Mouse (Mus musculus) C2C12 (cell line): ENCODE data around the gene Ccdc62. TPM values are rescaled to one million over a fixed set of nuclear protein-coding genes. Genes with fewer than 3 reads are reported as not detected.
A peak's percentile ranks its signal among the peaks of the same experiment; 100 is the strongest.

Experiments used
- H3K27me3 ChIP-seq: one replicate; pipeline ENCODE4 v1.6.1; 2011; ENCODE audit not compliant: control insufficient read depth, insufficient read depth, insufficient read length
- H3K36me3 ChIP-seq: one replicate; pipeline ENCODE4 v1.6.1; 2011; ENCODE audit not compliant: control insufficient read depth, insufficient read depth
- H3K4me3 ChIP-seq: one replicate; pipeline ENCODE4 v1.5.1; 2011; ENCODE audit warnings: mild to moderate bottlenecking, control low read depth; ENCODE audit not compliant: poor library complexity, insufficient read depth, severe bottlenecking
- H3K79me2 ChIP-seq: one replicate; pipeline ENCODE4 v1.6.1; 2011; ENCODE audit not compliant: control insufficient read depth, insufficient read depth
- H3K79me3 ChIP-seq: one replicate; pipeline ENCODE4 v1.6.1; 2011; ENCODE audit warnings: low read depth, control low read depth
- H3ac ChIP-seq: one replicate; pipeline ENCODE3; 2011; ENCODE audit warnings: low read depth; ENCODE audit not compliant: control insufficient read depth, insufficient read length
- CEBPB ChIP-seq: IDR thresholded peaks from one replicate; pipeline ENCODE4 v1.6.1; 2011; ENCODE audit warnings: low read depth, mild to moderate bottlenecking, control low read depth, moderate library complexity
- CTCF ChIP-seq: IDR thresholded peaks from one replicate; pipeline ENCODE4 v1.5.1; 2011; ENCODE audit not compliant: control insufficient read depth, insufficient read depth, insufficient read length
- FOSL1 ChIP-seq: IDR thresholded peaks from one replicate; pipeline ENCODE4 v1.8.0; 2011; ENCODE audit warnings: mild to moderate bottlenecking, low read length; ENCODE audit not compliant: poor library complexity, insufficient read depth, severe bottlenecking
- MAX ChIP-seq: IDR thresholded peaks from one replicate; pipeline ENCODE4 v1.6.1; 2011; ENCODE audit warnings: mild to moderate bottlenecking, control low read depth
- MYOD1 ChIP-seq: IDR thresholded peaks from one replicate; pipeline ENCODE4 v1.6.1; 2011; ENCODE audit warnings: low read depth; ENCODE audit not compliant: control insufficient read depth, insufficient read length
- MYOG ChIP-seq: IDR thresholded peaks from one replicate; pipeline ENCODE4 v1.6.1; 2011; ENCODE audit not compliant: control insufficient read depth, insufficient read length; ENCODE audit errors: extremely low read depth
- USF1 ChIP-seq: IDR thresholded peaks from one replicate; pipeline ENCODE4 v1.6.1; 2011; ENCODE audit warnings: low read depth, mild to moderate bottlenecking, control low read depth, moderate library complexity
- polyA plus RNA-seq: library from polyadenylated mRNA; unstranded; fragments of >200 nt; fragmentation: generic; extraction: Trizol; gene quantifications from one replicate; pipeline ENCODE4 v1.2.1, GENCODE M21; 2012; ENCODE audit warnings: missing spikeins

Ccdc62 gene
- polyA plus RNA-seq, 1 experiment, result 2.5 TPM

DNA sequence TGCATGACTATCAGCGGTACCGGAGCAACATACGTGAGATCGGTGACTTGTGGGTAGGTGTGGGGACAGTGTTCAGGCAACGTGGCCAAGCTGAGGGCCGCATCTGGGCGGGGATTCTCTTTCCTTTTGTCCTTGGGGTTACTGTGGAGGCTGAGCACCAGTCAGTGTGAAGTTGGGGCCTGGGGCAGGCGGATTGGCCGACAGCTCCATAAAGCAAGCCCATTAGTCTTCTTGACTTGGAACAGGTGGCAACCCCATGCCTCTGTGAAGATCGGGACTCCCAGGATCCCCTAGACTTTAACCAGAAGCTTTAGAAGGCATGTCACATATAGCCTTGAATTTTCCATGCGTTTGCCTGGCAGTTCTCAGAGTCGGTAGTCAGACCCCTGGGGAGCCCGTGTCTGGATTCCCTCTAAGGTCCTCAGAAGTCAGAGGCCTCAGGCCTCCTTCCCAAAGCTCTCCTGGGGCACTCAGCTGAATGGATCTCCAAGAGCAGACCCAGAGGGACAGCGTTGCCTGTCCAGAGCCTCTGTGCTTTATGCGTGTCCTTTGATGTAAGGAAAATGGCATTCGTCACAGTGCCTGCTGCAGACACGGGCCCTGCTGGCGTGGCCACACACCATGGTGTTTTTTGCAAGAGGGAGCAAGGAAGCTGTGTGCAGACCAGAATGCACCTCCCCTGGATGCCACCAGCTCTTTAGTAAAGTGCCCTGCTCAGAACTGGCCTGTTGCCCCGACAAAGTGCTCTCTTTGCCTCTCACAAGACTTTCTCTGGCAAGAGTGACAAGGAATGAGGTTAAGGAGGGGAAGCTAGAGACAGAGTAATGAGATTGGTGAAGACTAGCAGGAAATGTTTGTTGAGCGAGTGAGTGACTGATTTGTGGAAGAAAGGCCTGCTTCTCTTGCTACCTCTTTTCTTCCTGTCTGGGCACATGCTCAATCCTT lies 59.7 kb downstream of the Ccdc62 start:
- no peak overlapping the region for H3ac ChIP-seq
- no peaks in the 10 kb centered on the region for H3K36me3 ChIP-seq
- no peaks in the 10 kb centered on the region for H3K27me3 ChIP-seq
- no peak for TF ChIP-seq FOSL1
- no peak for TF ChIP-seq MAX
- TF ChIP-seq MYOD1, result no peak
- TF ChIP-seq MYOG, result no peak
- TF ChIP-seq USF1, result no peak
- TF ChIP-seq CEBPB, result no peak
- TF ChIP-seq CTCF, result no peak
- no peak overlapping the region for H3K4me3 ChIP-seq
- peaks cover 33% of the 10 kb centered on the region for H3K79me2 ChIP-seq
- H3K79me3 ChIP-seq, result peaks cover 4% of the 10 kb centered on the region

DNA sequence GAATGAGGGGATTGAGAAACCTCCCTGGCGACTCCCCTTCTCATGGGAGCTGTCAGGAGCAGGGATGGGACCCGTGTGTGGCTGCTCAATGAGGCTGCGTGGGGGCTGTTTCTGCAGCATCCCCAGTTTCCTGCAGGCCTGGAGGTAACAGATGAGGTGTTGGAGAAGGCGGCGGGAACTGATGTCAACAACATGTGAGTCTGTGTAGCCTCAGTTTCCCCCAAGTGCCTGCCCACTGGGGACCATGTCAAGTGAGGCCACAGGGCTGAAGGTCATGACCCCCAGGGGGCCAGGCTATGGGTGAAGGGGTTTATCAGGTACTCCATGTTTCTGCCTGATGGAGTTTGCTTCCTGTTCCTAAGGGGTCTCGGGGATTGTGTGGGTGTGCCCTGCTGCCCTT lies 60.8 kb downstream of the Ccdc62 start:
- Histone ChIP-seq H3K27me3 (no peaks in the 10 kb centered on the region), H3K4me3 (no peak overlapping the region), H3ac (no peak overlapping the region), H3K79me2 (peaks cover 23% of the 10 kb centered on the region), H3K36me3 (no peaks in the 10 kb centered on the region), H3K79me3 (peaks cover 4% of the 10 kb centered on the region)
- TF ChIP-seq USF1 (no peak), FOSL1 (no peak), CTCF (no peak), CEBPB (no peak), MYOG (no peak), MYOD1 (no peak), MAX (no peak)

DNA sequence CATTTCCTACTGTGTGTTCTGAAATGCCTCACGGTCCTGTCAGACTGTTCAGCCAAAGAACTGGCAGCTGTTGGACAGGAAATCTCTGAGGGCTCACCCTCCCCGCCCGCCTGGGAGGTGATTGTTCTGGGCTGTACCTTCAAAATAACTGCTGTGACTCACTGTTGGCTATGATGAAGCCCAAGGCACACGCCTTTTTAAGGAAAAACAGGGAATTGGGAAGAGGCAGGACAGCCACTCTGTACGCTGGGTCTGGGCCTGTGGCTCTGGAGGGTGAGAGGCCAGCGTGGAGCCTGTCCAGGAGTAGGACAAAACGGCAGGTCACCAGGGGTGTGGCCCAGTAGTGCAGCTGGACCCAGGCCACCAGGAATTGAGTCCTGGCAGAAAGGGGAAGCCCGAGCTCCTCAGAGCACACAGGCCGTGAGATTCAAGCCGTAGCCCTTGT lies 61.7 kb downstream of the Ccdc62 start:
- peaks cover 14% of the 10 kb centered on the region for H3K79me2 ChIP-seq
- H3K27me3 ChIP-seq, result no peaks in the 10 kb centered on the region
- H3K4me3 ChIP-seq, result no peak overlapping the region
- H3K36me3 ChIP-seq, result no peaks in the 10 kb centered on the region
- peaks cover 1% of the 10 kb centered on the region for H3K79me3 ChIP-seq
- peak overlapping the region; percentile 39 for H3ac ChIP-seq
- peak; percentile 74 for TF ChIP-seq MYOD1
- TF ChIP-seq USF1, result no peak

DNA sequence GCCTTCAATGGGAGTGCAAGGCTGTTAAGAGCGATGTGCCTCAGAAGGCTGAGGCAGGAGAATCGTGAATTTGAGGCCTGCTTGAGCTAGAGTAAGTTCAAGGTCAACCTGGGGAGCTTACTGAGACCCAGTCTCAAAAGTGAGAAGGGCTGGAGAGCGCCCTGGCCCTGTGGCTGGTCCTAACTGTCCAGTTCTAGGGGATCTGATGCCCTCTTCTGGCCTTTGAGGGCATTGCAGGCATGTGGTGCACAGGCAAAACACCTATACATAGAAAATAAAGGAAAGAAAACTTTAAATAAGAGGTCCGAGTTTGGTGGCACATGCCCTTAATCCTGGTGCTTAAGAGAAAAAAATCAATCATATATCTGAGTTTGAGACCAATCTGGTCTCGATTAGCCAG lies 62.3 kb downstream of the Ccdc62 start:
- H3K79me2 ChIP-seq, result peaks cover 10% of the 10 kb centered on the region
- no peak for TF ChIP-seq MAX
- TF ChIP-seq CTCF, result peak; percentile 73
- no peak for TF ChIP-seq CEBPB
- H3K4me3 ChIP-seq, result no peak overlapping the region
- peak overlapping the region; percentile 39 for H3ac ChIP-seq
- peaks cover 1% of the 10 kb centered on the region for H3K79me3 ChIP-seq
- no peaks in the 10 kb centered on the region for H3K27me3 ChIP-seq
- H3K36me3 ChIP-seq, result no peaks in the 10 kb centered on the region

DNA sequence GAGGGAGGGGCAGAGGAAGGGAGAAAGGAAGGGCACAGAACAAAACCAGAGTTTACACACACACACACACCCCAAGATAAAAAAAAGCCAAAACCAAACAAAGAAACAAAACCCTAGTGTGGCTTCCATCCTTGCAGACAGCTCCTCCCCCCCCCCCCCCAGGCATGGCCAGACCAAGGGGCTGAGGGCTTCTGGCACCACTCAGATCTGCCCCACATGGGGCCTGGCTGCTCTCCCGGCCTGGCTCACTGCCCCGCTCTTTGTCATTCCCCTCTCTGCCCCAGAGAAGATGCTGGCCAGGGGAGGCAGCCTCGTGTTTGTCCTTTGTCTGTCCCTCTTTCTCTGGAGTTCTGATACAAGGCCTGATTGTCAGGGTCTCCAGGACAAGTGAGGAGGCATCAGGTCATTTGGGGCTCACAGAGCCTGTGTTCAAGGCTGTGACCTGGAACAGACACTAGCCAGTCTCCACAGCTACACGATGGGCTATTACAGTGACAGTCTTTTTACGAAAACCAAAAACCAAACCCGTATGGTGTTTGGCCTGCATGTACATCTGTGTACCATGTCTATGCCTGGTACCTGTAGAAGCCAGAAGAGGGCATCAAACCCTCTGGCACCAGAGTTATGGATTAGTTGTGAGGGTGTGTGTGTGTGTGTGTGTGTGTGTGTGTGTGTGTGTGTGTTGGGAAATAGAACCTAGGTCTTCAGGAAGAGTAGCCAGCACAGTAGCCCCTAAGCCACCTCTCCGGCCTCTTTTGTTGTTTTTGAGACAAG lies 63.0 kb downstream of the Ccdc62 start:
- no peak overlapping the region for H3ac ChIP-seq
- no peak overlapping the region for H3K4me3 ChIP-seq
- H3K79me2 ChIP-seq, result peaks cover 8% of the 10 kb centered on the region
- no peaks in the 10 kb centered on the region for H3K27me3 ChIP-seq
- H3K79me3 ChIP-seq, result no peaks in the 10 kb centered on the region
- H3K36me3 ChIP-seq, result no peaks in the 10 kb centered on the region
- no peak for TF ChIP-seq USF1
- no peak for TF ChIP-seq MYOG
- no peak for TF ChIP-seq CEBPB
- TF ChIP-seq MYOD1, result no peak
- no peak for TF ChIP-seq MAX
- TF ChIP-seq CTCF, result no peak
- TF ChIP-seq FOSL1, result no peak

DNA sequence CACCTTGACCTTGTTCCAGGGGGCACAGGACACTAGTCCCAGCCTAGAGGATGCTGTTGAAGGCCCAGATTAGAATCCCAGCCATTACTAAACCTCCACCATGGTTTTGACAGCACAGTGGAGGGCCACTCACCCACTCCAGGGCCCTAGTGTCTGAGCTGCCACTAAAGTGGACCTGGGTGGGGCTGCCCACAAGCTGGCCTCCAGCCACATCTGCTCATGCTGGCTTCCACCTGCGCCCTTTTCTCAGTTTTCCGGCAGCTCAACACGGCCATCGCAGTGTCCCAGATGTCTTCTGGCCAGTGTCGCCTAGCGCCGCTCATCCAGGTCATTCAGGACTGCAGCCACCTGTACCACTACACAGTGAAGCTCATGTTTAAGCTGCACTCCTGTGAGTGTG lies 64.0 kb downstream of the Ccdc62 start:
- H3K79me3 ChIP-seq, result no peaks in the 10 kb centered on the region
- no peaks in the 10 kb centered on the region for H3K36me3 ChIP-seq
- TF ChIP-seq USF1, result no peak
- no peak overlapping the region for H3ac ChIP-seq
- no peaks in the 10 kb centered on the region for H3K27me3 ChIP-seq
- no peak overlapping the region for H3K4me3 ChIP-seq
- no peaks in the 10 kb centered on the region for H3K79me2 ChIP-seq
